In genomic region chr4:126992356-126992755, GRCm38 (mm10) we compare ENCODE assay signal across 9 mouse cellular contexts. TPM values are rescaled to one million over a fixed set of nuclear protein-coding genes. Genes with fewer than 3 reads are reported as not detected.
DNase-seq lines count a peak whose midpoint lies in the region; ATAC-seq and TF ChIP-seq lines count a peak whose summit lies in the region.
"Had no signal": no experiment of that assay in that cellular context is flagged by ENCODE, and none has a peak within 500 bp of the region (broad histone marks: within the 10 kb centered on the region; RNA-seq: fewer than 3 reads in every experiment).

No protein-coding gene starts in this region.

- TF ChIP-seq CTCF in forebrain, postnatal 0 days (IDR thresholded peaks at IDR 0.05; ENCODE audit: low read depth): peak; percentile 23; the same call in 1 of the 2 replicates

- H3K36me3 ChIP-seq in forebrain, postnatal 0 days (ENCODE audit: insufficient read depth): no peaks in the 10 kb centered on the region
- H3K36me3 ChIP-seq in forebrain, embryonic 10.5 days (replicated peaks): no peaks in the 10 kb centered on the region
- H3K36me3 ChIP-seq: midbrain, embryonic 10.5 days had no signal

- no peak for ATAC-seq in forebrain, postnatal 0 days

- no peak overlapping the region for H3K9ac ChIP-seq in forebrain, postnatal 0 days

- no peak for DNase-seq in forebrain, postnatal 0 days
- DNase-seq in forebrain, embryonic 10.5 days (ENCODE audit: extremely low spot score, low spot score): no peak
- DNase-seq in retina, postnatal 1 day: peak; percentile 45
- no peak for DNase-seq in retina, embryonic 14.5 days (ENCODE audit: low spot score)
- peak; percentile 81 for DNase-seq in induced T-regulatory cell, adult 2 months (ENCODE audit: low read depth)
- peak; percentile 69 for DNase-seq in thymus, postnatal 4 days
- DNase-seq in urinary bladder, postnatal 36 days (ENCODE audit: low spot score in 2 of 2): no peak
- DNase-seq in heart, adult 9 months (ENCODE audit: low spot score in 2 of 2): no peak

- no peak overlapping the region for H3K4me2 ChIP-seq in forebrain, postnatal 0 days (ENCODE audit: low read depth)

- H3K4me1 ChIP-seq in forebrain, postnatal 0 days (ENCODE audit: insufficient read depth): no peaks in the 10 kb centered on the region
- H3K4me1 ChIP-seq in forebrain, embryonic 10.5 days: no peaks in the 10 kb centered on the region
- H3K4me1 ChIP-seq: midbrain, embryonic 10.5 days had no signal

- 66% methylated on average over 5 of the region's 5 CpGs for WGBS in forebrain, postnatal 0 days
- WGBS in forebrain, embryonic 10.5 days: 68% methylated on average over 5 of the region's 5 CpGs

- H3K27me3 ChIP-seq in forebrain, postnatal 0 days (ENCODE audit: insufficient read depth, low read length): no peaks in the 10 kb centered on the region
- no peaks in the 10 kb centered on the region for H3K27me3 ChIP-seq in forebrain, embryonic 10.5 days (ENCODE audit: poor library complexity, severe bottlenecking)

- H3K9me3 ChIP-seq in forebrain, postnatal 0 days (ENCODE audit: low read length): no peaks in the 10 kb centered on the region
- H3K9me3 ChIP-seq in forebrain, embryonic 10.5 days: no peaks in the 10 kb centered on the region
- H3K9me3 ChIP-seq: midbrain, embryonic 10.5 days had no signal

- H3K4me3 ChIP-seq in forebrain, postnatal 0 days (ENCODE audit: low read depth, low read length): no peak overlapping the region
- H3K4me3 ChIP-seq in forebrain, embryonic 10.5 days: no peak overlapping the region
- H3K4me3 ChIP-seq: midbrain, embryonic 10.5 days had no signal

- no peak overlapping the region for H3K27ac ChIP-seq in forebrain, postnatal 0 days (ENCODE audit: low read depth, low read length)
- no peak overlapping the region for H3K27ac ChIP-seq in forebrain, embryonic 10.5 days
- H3K27ac ChIP-seq: midbrain, embryonic 10.5 days had no signal

RNA-seq across cellular contexts. Expression of gene Zmym4, which starts 24.4 kb away (rescaled TPM):
- 61.7 and 68.7 TPM in 2 replicates for total RNA-seq in forebrain, postnatal 0 days (2014; rRNA removed)
- polyA plus RNA-seq in forebrain, postnatal 0 days (2015; fragmentation: Nextera tagmentation; extraction: Ambion mirVana): 11.7 and 17.3 TPM in 2 replicates
- 26.2 and 29.9 TPM in 2 replicates for polyA plus RNA-seq in forebrain, embryonic 10.5 days (2016; fragmentation: Nextera tagmentation; extraction: Ambion mirVana)

RNA-seq across cellular contexts. Expression of gene Sfpq, which starts 28.8 kb away (rescaled TPM):
- 249 and 284 TPM in 2 replicates for total RNA-seq in forebrain, postnatal 0 days (2014; rRNA removed)
- 57.9 and 71.1 TPM in 2 replicates for polyA plus RNA-seq in forebrain, postnatal 0 days (2015; fragmentation: Nextera tagmentation; extraction: Ambion mirVana)
- 107 and 110 TPM in 2 replicates for polyA plus RNA-seq in forebrain, embryonic 10.5 days (2016; fragmentation: Nextera tagmentation; extraction: Ambion mirVana)

Comparison
In these comparisons a context has a peak if more than half of its experiments do, and no peak if none do; other contexts are left out.
1. DNase-seq: peak in retina, postnatal 1 day (single experiment), induced T-regulatory cell, adult 2 months (single experiment) and thymus, postnatal 4 days (single experiment); none in forebrain, postnatal 0 days (single experiment), forebrain, embryonic 10.5 days (single experiment), retina, embryonic 14.5 days (single experiment), urinary bladder, postnatal 36 days (0 of 2) and heart, adult 9 months (0 of 2).